ENCODE assay signal across 9 mouse cellular contexts in the genomic region with DNA sequence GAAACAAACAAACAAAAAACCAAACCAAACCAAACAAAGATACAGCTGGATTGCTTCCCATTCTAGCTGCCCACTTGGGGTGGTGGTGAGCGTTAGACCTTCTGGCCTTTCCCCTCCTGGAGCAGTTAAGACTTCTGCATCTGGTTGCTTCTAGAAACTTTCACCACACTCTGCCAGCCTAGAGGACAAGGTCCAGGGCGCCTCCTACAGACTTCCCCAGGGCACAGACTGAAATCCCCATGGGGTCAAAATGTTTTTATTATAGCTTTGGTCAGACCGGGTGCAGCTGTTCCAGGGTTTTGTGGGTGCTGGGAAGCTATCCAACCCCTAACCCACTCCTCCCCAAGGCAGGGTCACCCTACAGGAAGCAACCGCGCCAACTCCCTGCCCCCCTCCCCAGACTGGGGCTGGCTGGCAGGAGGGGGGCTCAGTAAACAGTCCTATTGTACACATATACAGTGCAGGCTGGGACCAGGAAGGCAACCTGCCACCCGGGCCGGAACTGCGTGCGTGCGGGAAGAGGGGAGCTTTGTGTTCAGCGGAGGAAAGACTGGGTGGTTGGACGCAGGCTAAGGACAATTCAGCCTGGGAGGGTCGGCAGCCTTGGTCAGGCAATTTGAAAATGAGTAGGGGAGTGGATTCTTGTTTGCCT. TPM values are rescaled to one million over a fixed set of nuclear protein-coding genes. Genes with fewer than 3 reads are reported as not detected.
A peak's percentile ranks its signal among the peaks of the same experiment; 100 is the strongest.
DNase-seq lines count a peak whose midpoint lies in the region; ATAC-seq and TF ChIP-seq lines count a peak whose summit lies in the region.
"Had no signal": no experiment of that assay in that cellular context is flagged by ENCODE, and none has a peak within 500 bp of the region (broad histone marks: within the 10 kb centered on the region; RNA-seq: fewer than 3 reads in every experiment).

No protein-coding gene starts in this region.

- H3K4me2 ChIP-seq in forebrain, embryonic 15.5 days (replicated peaks) = 0 out of 2 replicates have a peak overlapping the region, but pooled peaks have one; percentile 0
- no peak overlapping the region; the same call in 1 of the 2 replicates for H3K4me2 ChIP-seq in forebrain, embryonic 12.5 days
- 0 out of 2 replicates have a peak overlapping the region, but pooled peaks have one; percentile 1 for H3K4me2 ChIP-seq in lung, embryonic 16.5 days (ENCODE audit: low read depth, low read length)
- H3K4me2 ChIP-seq in hindbrain, postnatal 0 days (ENCODE audit: low read depth, low read length) = peak overlapping the region; percentile 6; the same call in 1 of the 2 replicates
- peak overlapping the region; percentile 1 for H3K4me2 ChIP-seq in myocyte (ENCODE audit: low read depth)

- ATAC-seq in forebrain, embryonic 15.5 days (replicated peaks) = no peak
- no peak for ATAC-seq in forebrain, embryonic 12.5 days (ENCODE audit: low FRiP score)
- peak; percentile 54; the same call in 1 of the 2 replicates for ATAC-seq in lung, embryonic 16.5 days (ENCODE audit: low read depth)
- peak; percentile 61; the same call in 1 of the 2 replicates for ATAC-seq in hindbrain, postnatal 0 days
- no peak for ATAC-seq in erythroid progenitor cell, adult 5-6 weeks (replicated peaks; ENCODE audit: low FRiP score, poor library complexity, severe bottlenecking)

- H3K4me3 ChIP-seq in forebrain, embryonic 15.5 days = no peak overlapping the region
- H3K4me3 ChIP-seq in forebrain, embryonic 12.5 days (replicated peaks) = no peak overlapping the region
- H3K4me3 ChIP-seq in lung, embryonic 16.5 days (ENCODE audit: low read length) = no peak overlapping the region
- H3K4me3 ChIP-seq in hindbrain, postnatal 0 days (ENCODE audit: low read length) = no peak overlapping the region
- H3K4me3 ChIP-seq in myocyte = no peak overlapping the region

- H3K27ac ChIP-seq in forebrain, embryonic 15.5 days (replicated peaks) = no peak overlapping the region
- H3K27ac ChIP-seq in forebrain, embryonic 12.5 days = no peak overlapping the region
- H3K27ac ChIP-seq in lung, embryonic 16.5 days (ENCODE audit: low read length) = no peak overlapping the region
- H3K27ac ChIP-seq in hindbrain, postnatal 0 days = no peak overlapping the region

- DNase-seq in lung, postnatal 25 days (ENCODE audit: low spot score) = no peak
- DNase-seq in hindbrain, postnatal 0 days (ENCODE audit: low spot score) = no peak
- DNase-seq in frontal cortex, postnatal 10 days (ENCODE audit: low spot score in 2 of 2) = no peak
- DNase-seq: gastrocnemius, postnatal 25 days had no signal

- H3K79me2 ChIP-seq in myocyte (ENCODE audit: control insufficient read depth, insufficient read depth) = no peaks in the 10 kb centered on the region

- no peak overlapping the region for H3K9ac ChIP-seq in forebrain, embryonic 15.5 days (replicated peaks)
- H3K9ac ChIP-seq in forebrain, embryonic 12.5 days = no peak overlapping the region
- H3K9ac ChIP-seq in lung, embryonic 16.5 days (ENCODE audit: low read length) = no peak overlapping the region
- H3K9ac ChIP-seq in hindbrain, postnatal 0 days (replicated peaks; ENCODE audit: low read length) = no peak overlapping the region

- no peaks in the 10 kb centered on the region for H3K36me3 ChIP-seq in forebrain, embryonic 15.5 days
- no peaks in the 10 kb centered on the region for H3K36me3 ChIP-seq in forebrain, embryonic 12.5 days (replicated peaks)
- H3K36me3 ChIP-seq in lung, embryonic 16.5 days (ENCODE audit: control insufficient read depth, insufficient read depth, low read length) = no peaks in the 10 kb centered on the region
- H3K36me3 ChIP-seq in hindbrain, postnatal 0 days (ENCODE audit: insufficient read depth, low read length) = no peaks in the 10 kb centered on the region
- H3K36me3 ChIP-seq in myocyte (ENCODE audit: control insufficient read depth, insufficient read depth) = no peaks in the 10 kb centered on the region

- WGBS in forebrain, embryonic 15.5 days = 47% methylated on average over 13 of the region's 13 CpGs
- WGBS in forebrain, embryonic 12.5 days = 53% methylated on average over 13 of the region's 13 CpGs
- 24% methylated on average over 13 of the region's 13 CpGs for WGBS in lung, embryonic 16.5 days
- 38% methylated on average over 13 of the region's 13 CpGs for WGBS in hindbrain, postnatal 0 days

- no peak for TF ChIP-seq POLR2A in myocyte (IDR thresholded peaks at IDR 0.05; ENCODE audit: insufficient read length, low read depth)

- H3K27me3 ChIP-seq in forebrain, embryonic 15.5 days = peaks cover 15% of the 10 kb centered on the region
- peaks cover 43% of the 10 kb centered on the region for H3K27me3 ChIP-seq in forebrain, embryonic 12.5 days
- H3K27me3 ChIP-seq in lung, embryonic 16.5 days (ENCODE audit: control insufficient read depth, insufficient read depth, low read depth, low read length) = peaks cover 19% of the 10 kb centered on the region
- H3K27me3 ChIP-seq in hindbrain, postnatal 0 days (ENCODE audit: insufficient read depth, low read length) = peaks cover 9% of the 10 kb centered on the region; the same call in 1 of the 2 replicates
- peaks cover 11% of the 10 kb centered on the region for H3K27me3 ChIP-seq in myocyte (ENCODE audit: control insufficient read depth, insufficient read depth, insufficient read length)

- H3ac ChIP-seq in myocyte (ENCODE audit: control insufficient read depth, insufficient read length) = no peak overlapping the region

- no peaks in the 10 kb centered on the region for H3K9me3 ChIP-seq in forebrain, embryonic 15.5 days
- H3K9me3 ChIP-seq in forebrain, embryonic 12.5 days = no peaks in the 10 kb centered on the region
- H3K9me3 ChIP-seq in lung, embryonic 16.5 days (ENCODE audit: control insufficient read depth, low read length) = no peaks in the 10 kb centered on the region
- H3K9me3 ChIP-seq in hindbrain, postnatal 0 days (ENCODE audit: low read length) = no peaks in the 10 kb centered on the region

- H3K4me1 ChIP-seq in forebrain, embryonic 15.5 days = peaks cover 8% of the 10 kb centered on the region; the same call in 1 of the 2 replicates
- H3K4me1 ChIP-seq in forebrain, embryonic 12.5 days = peaks cover 27% of the 10 kb centered on the region
- H3K4me1 ChIP-seq in lung, embryonic 16.5 days (replicated peaks; ENCODE audit: control insufficient read depth, insufficient read depth, low read length) = peaks cover 6% of the 10 kb centered on the region; the same call in 1 of the 2 replicates
- H3K4me1 ChIP-seq in hindbrain, postnatal 0 days (ENCODE audit: insufficient read depth, low read length) = no peaks in the 10 kb centered on the region

- TF ChIP-seq CTCF in hindbrain, postnatal 0 days (IDR thresholded peaks at IDR 0.05; ENCODE audit: low read depth) = peak; percentile 3; the same call in 1 of the 2 replicates

RNA-seq across cellular contexts. Expression of gene C1ql1, which starts 7.3 kb away (rescaled TPM):
- polyA plus RNA-seq in forebrain, embryonic 15.5 days (2015; fragmentation: Nextera tagmentation; extraction: Ambion mirVana) = 1.8 and 1.9 TPM in 2 replicates
- polyA plus RNA-seq in forebrain, embryonic 12.5 days (2016; fragmentation: Nextera tagmentation; extraction: Ambion mirVana) = 3.7 and 4.0 TPM in 2 replicates
- 0.24 and 0.60 TPM in 2 replicates for polyA plus RNA-seq in lung, embryonic 16.5 days (2015; fragmentation: Nextera tagmentation; extraction: Ambion mirVana)
- 61.0 and 65.6 TPM in 2 replicates for total RNA-seq in hindbrain, postnatal 0 days (2014; rRNA removed)
- polyA plus RNA-seq in hindbrain, postnatal 0 days (2015; fragmentation: Nextera tagmentation; extraction: Ambion mirVana) = 16.9 and 18.9 TPM in 2 replicates
- 0.74 TPM for polyA plus RNA-seq in myocyte (2012; fragmentation: generic; extraction: Trizol)
- total RNA-seq in erythroid progenitor cell, adult 5-6 weeks (2015; ENCODE audit: low replicate concordance) = not detected in 2 replicates
- not detected in 2 replicates for total RNA-seq in erythroid progenitor cell, adult 5-6 weeks (2017; ENCODE audit: low replicate concordance)

RNA-seq across cellular contexts. Expression of gene Kif18b, which starts 14.2 kb away (rescaled TPM):
- polyA plus RNA-seq in forebrain, embryonic 15.5 days (2015; fragmentation: Nextera tagmentation; extraction: Ambion mirVana) = 5.3 and 6.6 TPM in 2 replicates
- polyA plus RNA-seq in forebrain, embryonic 12.5 days (2016; fragmentation: Nextera tagmentation; extraction: Ambion mirVana) = 10.8 and 13.0 TPM in 2 replicates
- polyA plus RNA-seq in lung, embryonic 16.5 days (2015; fragmentation: Nextera tagmentation; extraction: Ambion mirVana) = 13.7 and 14.0 TPM in 2 replicates
- 9.2 and 11.7 TPM in 2 replicates for total RNA-seq in hindbrain, postnatal 0 days (2014; rRNA removed)
- polyA plus RNA-seq in hindbrain, postnatal 0 days (2015; fragmentation: Nextera tagmentation; extraction: Ambion mirVana) = 1.9 and 2.1 TPM in 2 replicates
- polyA plus RNA-seq in myocyte (2012; fragmentation: generic; extraction: Trizol) = 18.4 TPM
- total RNA-seq in erythroid progenitor cell, adult 5-6 weeks (2015; ENCODE audit: low replicate concordance) = 174 and 202 TPM in 2 replicates
- total RNA-seq in erythroid progenitor cell, adult 5-6 weeks (2017; ENCODE audit: low replicate concordance) = 136 and 165 TPM in 2 replicates

RNA-seq across cellular contexts. Expression of gene Gfap, which starts 38.4 kb away (rescaled TPM):
- 0.88 and 0.93 TPM in 2 replicates for polyA plus RNA-seq in forebrain, embryonic 15.5 days (2015; fragmentation: Nextera tagmentation; extraction: Ambion mirVana)
- polyA plus RNA-seq in forebrain, embryonic 12.5 days (2016; fragmentation: Nextera tagmentation; extraction: Ambion mirVana) = 0.09 TPM in 1 of 2 replicates, not detected in the other
- 0.18 and 0.63 TPM in 2 replicates for polyA plus RNA-seq in lung, embryonic 16.5 days (2015; fragmentation: Nextera tagmentation; extraction: Ambion mirVana)
- total RNA-seq in hindbrain, postnatal 0 days (2014; rRNA removed) = 79.1 and 105 TPM in 2 replicates
- polyA plus RNA-seq in hindbrain, postnatal 0 days (2015; fragmentation: Nextera tagmentation; extraction: Ambion mirVana) = 74.4 and 89.2 TPM in 2 replicates
- polyA plus RNA-seq in myocyte (2012; fragmentation: generic; extraction: Trizol) = 0.16 TPM
- total RNA-seq in erythroid progenitor cell, adult 5-6 weeks (2015; ENCODE audit: low replicate concordance) = 31.0 and 38.9 TPM in 2 replicates
- 56.2 and 59.8 TPM in 2 replicates for total RNA-seq in erythroid progenitor cell, adult 5-6 weeks (2017; ENCODE audit: low replicate concordance)
- total RNA-seq: gastrocnemius, postnatal 25 days had no signal

RNA-seq across cellular contexts. Expression of gene Fam187a, which starts 54.2 kb away (rescaled TPM):
- polyA plus RNA-seq in forebrain, embryonic 15.5 days (2015; fragmentation: Nextera tagmentation; extraction: Ambion mirVana) = 0.11 TPM in 1 of 2 replicates, not detected in the other
- polyA plus RNA-seq in forebrain, embryonic 12.5 days (2016; fragmentation: Nextera tagmentation; extraction: Ambion mirVana) = not detected in 2 replicates
- polyA plus RNA-seq in lung, embryonic 16.5 days (2015; fragmentation: Nextera tagmentation; extraction: Ambion mirVana) = 0.09 TPM in 1 of 2 replicates, not detected in the other
- not detected in 2 replicates for total RNA-seq in hindbrain, postnatal 0 days (2014; rRNA removed)
- polyA plus RNA-seq in hindbrain, postnatal 0 days (2015; fragmentation: Nextera tagmentation; extraction: Ambion mirVana) = not detected in 2 replicates
- not detected for polyA plus RNA-seq in myocyte (2012; fragmentation: generic; extraction: Trizol)
- not detected in 2 replicates for total RNA-seq in erythroid progenitor cell, adult 5-6 weeks (2015; ENCODE audit: low replicate concordance)
- total RNA-seq in erythroid progenitor cell, adult 5-6 weeks (2017; ENCODE audit: low replicate concordance) = not detected in 2 replicates
- total RNA-seq: gastrocnemius, postnatal 25 days had no signal

RNA-seq across cellular contexts. Expression of gene Ccdc103, which starts 58.1 kb away (rescaled TPM):
- polyA plus RNA-seq in forebrain, embryonic 15.5 days (2015; fragmentation: Nextera tagmentation; extraction: Ambion mirVana) = 2.1 and 2.9 TPM in 2 replicates
- 1.7 and 2.4 TPM in 2 replicates for polyA plus RNA-seq in forebrain, embryonic 12.5 days (2016; fragmentation: Nextera tagmentation; extraction: Ambion mirVana)
- 3.9 and 5.4 TPM in 2 replicates for polyA plus RNA-seq in lung, embryonic 16.5 days (2015; fragmentation: Nextera tagmentation; extraction: Ambion mirVana)
- 0.25 and 0.31 TPM in 2 replicates for total RNA-seq in hindbrain, postnatal 0 days (2014; rRNA removed)
- 2.2 and 2.4 TPM in 2 replicates for polyA plus RNA-seq in hindbrain, postnatal 0 days (2015; fragmentation: Nextera tagmentation; extraction: Ambion mirVana)
- 1.4 TPM for polyA plus RNA-seq in myocyte (2012; fragmentation: generic; extraction: Trizol)
- not detected in 2 replicates for total RNA-seq in erythroid progenitor cell, adult 5-6 weeks (2015; ENCODE audit: low replicate concordance)
- total RNA-seq in erythroid progenitor cell, adult 5-6 weeks (2017; ENCODE audit: low replicate concordance) = 1.3 TPM in 1 of 2 replicates, not detected in the other
- total RNA-seq: gastrocnemius, postnatal 25 days had no signal

Comparison
In these comparisons a context has a peak if more than half of its experiments do, and no peak if none do; other contexts are left out.
1. ATAC-seq: peak in lung, embryonic 16.5 days (single experiment) and hindbrain, postnatal 0 days (single experiment); none in forebrain, embryonic 15.5 days (single experiment), forebrain, embryonic 12.5 days (single experiment) and erythroid progenitor cell, adult 5-6 weeks (single experiment).
2. RNA of gene Gfap, which starts 38.4 kb away (polyA plus RNA-seq): 74.4 to 89.2 TPM in hindbrain, postnatal 0 days; 0.88 to 0.93 TPM in forebrain, embryonic 15.5 days, 0.18 to 0.63 TPM in lung, embryonic 16.5 days, 0.16 TPM in myocyte (single experiment) and 0.09 TPM in forebrain, embryonic 12.5 days; every median in the first group is over 10 times any median in the second.